Mouse (Mus musculus) gastrocnemius, postnatal 14 days (tissue): ENCODE measurements around the gene Spns1. TPM values are rescaled to one million over a fixed set of nuclear protein-coding genes. Genes with fewer than 3 reads are reported as not detected.

Experiments used
- DNase-seq: peaks from one replicate; pipeline ENCODE4 v3.0.0; 2021; ENCODE audit warnings: mixed read lengths
- intact Hi-C: fragments of 180-260 bp; cut with DNase I; formaldehyde crosslinking; loops from one replicate; pipeline ENCODE4 v1.15.1; 2025; ENCODE audit warnings: low total_unique reads
- total RNA-seq, 2 experiments: library from RNA; stranded (reverse); gene quantifications; 2 replicates each; pipeline ENCODE4 v1.2.3; 2021

Spns1 gene
- total RNA-seq, 2 experiments from 2014 or later: 21.5 to 26.4 TPM

GRCm38 (mm10) chr7:126375012-126375411 lies 2.2 kb downstream of the Spns1 start:
- intact Hi-C loops: loop anchor here (5.0 to 10.0 kb wide), 2 partner anchors 48 to 110 kb away; no protein-coding TSS in a partner anchor

GRCm38 (mm10) chr7:126374526-126374925 lies 2.7 kb downstream of the Spns1 start:
- DNase-seq: no peak
- intact Hi-C loops: loop anchor here (10.0 kb wide), 1 partner anchor 110 kb away; no protein-coding TSS in a partner anchor

More at GRCm38 (mm10) chr7:126375012-126375411, 2.2 kb downstream of the Spns1 start:
- no peak for DNase-seq

- DNase-seq: no peak
- intact Hi-C loops: loop anchor here (10.0 kb wide), 1 partner anchor 108 kb away; no protein-coding TSS in a partner anchor
Observed at GRCm38 (mm10) chr7:126373007-126373406, 4.2 kb downstream of the Spns1 start.

DNA sequence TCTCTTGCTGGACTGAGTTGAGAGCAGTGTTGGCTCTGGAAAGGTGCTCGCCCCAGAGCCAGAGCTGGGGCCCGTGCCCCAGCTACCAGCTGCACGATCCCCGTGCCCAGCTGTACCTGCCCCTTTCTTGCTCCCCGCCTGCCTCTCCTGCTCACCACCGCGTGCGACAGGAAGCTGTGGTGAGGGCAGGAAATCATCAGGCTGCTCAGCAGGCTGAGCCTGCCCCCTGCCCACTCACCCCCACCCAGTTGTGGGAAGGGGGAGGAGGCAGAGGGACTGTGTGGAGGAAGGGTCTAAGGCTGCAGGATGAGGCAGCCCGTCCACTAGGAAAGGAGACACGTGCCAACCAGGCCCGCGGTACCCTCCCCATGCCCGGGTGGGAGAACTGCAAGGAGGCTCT lies 7.9 kb downstream of the Spns1 start, which contains the start of gene Lat:
TSS of gene Lat (minus strand) at position 178 of the 400 bp plus-strand sequence.
- intact Hi-C loops: no loop called here
- no peak for DNase-seq

DNA sequence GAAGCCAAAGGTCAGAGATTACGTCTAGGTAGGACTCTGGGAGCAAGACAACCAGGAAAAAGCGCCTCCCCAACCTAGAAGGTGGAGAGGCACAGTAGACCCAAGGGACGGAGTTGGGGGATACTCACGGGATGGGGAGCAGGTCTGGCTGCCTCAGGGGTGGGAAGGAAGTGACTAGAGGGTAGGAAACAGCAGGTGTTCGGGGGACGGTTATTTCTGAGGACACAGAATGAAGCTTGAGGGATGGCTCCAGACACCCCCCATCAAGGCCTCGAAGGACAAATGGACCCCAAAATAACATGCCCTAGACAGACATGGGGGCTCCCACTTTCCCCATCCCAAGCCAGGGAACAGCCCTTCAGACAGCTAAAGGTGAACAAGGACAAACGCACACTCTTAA lies 8.9 kb downstream of the Spns1 start:
- DNase-seq: no peak
- intact Hi-C loops: no loop called here

DNA sequence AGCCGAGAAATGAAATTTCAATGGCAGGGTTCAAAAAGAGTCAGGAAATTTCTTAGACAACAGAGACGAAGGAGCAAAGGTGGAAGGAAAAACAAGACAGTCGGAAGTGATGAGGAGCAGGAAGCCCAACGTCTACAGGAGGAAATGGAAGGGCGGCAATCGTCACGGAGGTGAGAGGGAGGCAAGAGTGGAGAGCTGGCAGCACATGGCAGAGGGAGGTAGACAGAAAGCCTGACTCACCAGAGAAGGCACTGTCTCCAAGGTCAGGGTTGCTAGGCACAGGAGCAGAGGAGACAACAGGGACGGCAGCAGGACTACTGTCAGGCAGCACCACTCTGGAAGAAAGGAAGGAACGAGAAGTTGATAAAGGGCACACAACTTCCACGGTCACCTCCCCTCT lies 9.6 kb downstream of the Spns1 start:
- intact Hi-C loops: no loop called here
- no peak for DNase-seq

GRCm38 (mm10) chr7:126363038-126363437 lies 14.2 kb downstream of the Spns1 start:
- DNase-seq: no peak
- intact Hi-C loops: no loop called here

DNA sequence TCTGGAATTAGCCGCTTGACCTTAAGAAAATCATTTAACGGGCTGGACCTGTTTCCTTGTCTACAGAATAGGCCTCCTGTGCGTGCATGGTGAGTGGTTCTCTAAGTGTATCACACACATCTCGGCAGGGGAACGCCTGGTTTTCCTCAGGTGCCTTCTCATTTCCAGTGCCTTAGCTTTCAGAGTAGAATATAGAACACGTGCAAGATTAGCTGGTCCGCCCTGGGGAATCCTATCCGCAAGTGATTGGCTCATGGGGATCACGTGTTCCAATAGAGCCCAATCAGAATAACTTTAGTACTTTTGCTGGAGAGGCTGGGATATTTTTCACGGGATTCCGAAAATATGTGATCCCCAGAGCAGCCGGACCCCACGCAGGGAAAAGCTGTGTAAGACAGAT lies 18.2 kb downstream of the Spns1 start:
- intact Hi-C loops: no loop called here
- no peak for DNase-seq

- DNase-seq: no peak
- intact Hi-C loops: no loop called here
Observed at GRCm38 (mm10) chr7:126358413-126358812, 18.8 kb downstream of the Spns1 start.

DNA sequence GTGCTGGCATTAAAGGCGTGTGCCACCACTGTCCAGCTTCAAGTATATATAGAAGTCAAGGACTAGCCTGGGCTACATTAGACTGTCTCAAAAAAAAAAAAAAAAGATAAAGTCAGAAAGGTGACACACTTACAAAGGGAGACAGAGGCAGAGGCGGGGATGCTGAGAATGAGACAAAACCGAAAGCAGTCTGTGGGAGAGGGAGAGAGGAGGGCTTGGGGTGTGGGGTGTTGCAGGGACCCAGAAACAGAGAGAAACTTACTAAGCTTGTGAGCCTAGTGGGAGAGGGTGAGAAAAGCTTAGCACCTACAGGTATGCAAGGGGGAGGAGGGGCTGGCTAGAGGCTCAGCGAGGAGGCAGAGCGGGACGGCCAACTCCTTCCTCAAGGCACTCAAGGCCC lies 19.4 kb downstream of the Spns1 start:
- intact Hi-C loops: no loop called here
- DNase-seq: no peak

- no peak for DNase-seq
- intact Hi-C loops: no loop called here
Observed at GRCm38 (mm10) chr7:126356793-126357591, 20.3 kb downstream of the Spns1 start.

DNA sequence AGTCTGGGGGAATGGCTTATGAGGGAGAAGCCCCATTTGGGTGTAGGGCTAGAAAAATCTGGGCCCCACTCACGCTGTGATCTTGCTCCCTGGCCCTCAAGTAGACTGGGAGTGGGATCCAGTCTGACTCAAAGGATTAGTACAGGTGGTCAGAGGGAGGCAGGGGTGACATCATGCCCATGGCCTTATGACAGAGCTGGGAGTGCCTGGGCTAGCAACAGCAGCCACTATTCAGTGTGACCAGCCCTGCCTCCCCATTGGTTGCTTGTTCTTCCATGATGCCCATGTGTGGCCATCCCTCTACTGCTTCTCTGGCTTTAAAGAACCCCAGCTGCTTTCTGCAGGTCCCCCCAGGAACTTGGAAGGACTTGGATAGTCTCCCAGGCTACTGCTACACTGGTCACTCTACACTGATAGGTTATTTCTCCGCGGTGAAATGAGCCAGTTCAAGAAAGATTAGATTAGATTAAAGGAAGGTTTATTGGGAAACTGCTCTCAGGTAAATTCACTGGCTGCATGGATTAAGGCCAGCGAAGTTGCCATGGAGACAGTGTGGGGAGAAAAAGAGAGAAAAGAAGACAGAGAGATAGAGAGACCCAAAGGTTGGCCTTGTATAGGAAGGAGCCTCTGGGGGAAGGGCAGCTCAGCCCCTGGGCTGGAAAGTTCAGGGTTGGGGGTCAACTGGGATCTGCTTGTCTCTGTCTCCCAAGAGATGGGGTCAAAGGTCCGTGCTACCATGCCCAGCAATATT lies 21.2 kb downstream of the Spns1 start:
- DNase-seq: no peak
- intact Hi-C loops: no loop called here

GRCm38 (mm10) chr7:126354738-126355614 lies 22.3 kb downstream of the Spns1 start:
- intact Hi-C loops: no loop called here
- no peak for DNase-seq

- DNase-seq: no peak
- intact Hi-C loops: no loop called here
Observed at GRCm38 (mm10) chr7:126353994-126354365, 23.3 kb downstream of the Spns1 start.

- intact Hi-C loops: no loop called here
- DNase-seq: no peak
Observed at GRCm38 (mm10) chr7:126353251-126353993, 23.8 kb downstream of the Spns1 start.

DNA sequence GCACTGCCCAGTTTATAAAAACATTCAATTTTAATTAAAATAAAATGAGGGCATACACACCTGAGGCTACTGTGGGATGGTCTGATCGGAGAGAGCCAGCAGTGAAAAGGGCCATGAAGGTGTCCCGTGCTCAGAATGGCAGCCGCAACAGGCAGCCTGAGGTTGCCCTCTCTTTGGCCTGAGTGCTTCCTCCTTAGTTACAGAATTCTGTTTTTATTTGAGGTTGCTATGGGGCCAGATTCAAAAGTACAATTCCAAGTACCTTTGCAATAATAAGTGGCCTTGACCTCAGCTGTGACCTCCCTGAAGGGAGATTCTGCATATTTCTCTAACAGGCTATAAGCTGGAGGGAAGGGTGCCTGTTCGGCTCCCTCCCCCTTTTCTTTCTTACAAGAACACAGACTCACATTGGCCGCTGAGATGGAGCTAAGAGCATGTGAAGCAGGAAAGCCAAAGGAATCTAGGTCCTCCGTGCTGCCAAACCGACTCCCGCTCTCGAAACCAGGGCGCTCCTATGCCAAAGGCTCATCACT lies 25.8 kb downstream of the Spns1 start:
- DNase-seq: no peak
- intact Hi-C loops: no loop called here

DNA sequence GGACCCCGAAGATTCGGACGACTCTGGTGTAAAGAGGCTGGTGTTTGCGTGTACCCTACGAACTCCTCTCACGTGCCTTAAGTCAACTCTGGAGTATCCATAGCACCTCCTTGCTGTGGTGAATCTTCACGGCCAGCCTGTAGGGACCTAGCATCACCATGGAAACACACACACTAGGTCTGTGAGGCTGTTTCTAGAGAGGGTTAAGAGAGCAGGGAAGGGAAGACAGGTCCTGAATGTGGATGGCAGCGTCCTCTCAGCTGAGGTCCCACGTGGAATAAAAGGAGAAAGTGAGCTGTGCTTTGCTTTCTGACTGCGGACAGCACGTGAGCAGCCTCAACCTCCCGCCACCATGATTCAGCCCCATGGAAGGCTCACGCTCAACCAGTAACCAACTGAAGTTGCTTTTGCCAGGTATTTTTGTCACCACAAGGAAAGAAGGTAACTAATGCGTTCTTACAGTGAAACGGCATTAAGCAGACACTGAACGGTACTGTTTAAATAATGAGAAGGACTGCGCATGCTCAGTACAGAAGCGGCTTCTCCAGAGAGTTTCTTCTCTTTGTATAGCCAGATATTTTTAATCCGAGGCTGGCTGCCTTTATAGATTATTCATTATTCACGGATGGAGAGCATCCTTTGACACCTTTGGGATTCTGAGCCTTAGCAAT lies 26.4 kb downstream of the Spns1 start:
- intact Hi-C loops: no loop called here
- DNase-seq: no peak

GRCm38 (mm10) chr7:126348293-126348692 lies 29.0 kb downstream of the Spns1 start:
- no peak for DNase-seq

More at GRCm38 (mm10) chr7:126348293-126348692, 29.0 kb downstream of the Spns1 start:
- intact Hi-C loops: no loop called here
